Mouse (Mus musculus) brain, embryonic 14.5 days (tissue): Measurements from ENCODE around the gene Anks1b.

ENCODE experiments used
- CTCF ChIP-seq: fragments of 200-500 bp; IDR thresholded peaks from 2 replicates; pipeline ENCODE4 v1.5.1; 2012; ENCODE audit warnings: inconsistent platforms, mild to moderate bottlenecking, moderate library complexity, borderline replicate concordance; ENCODE audit not compliant: insufficient read depth, insufficient read length; ENCODE audit errors: extremely low read depth
- POLR2A ChIP-seq: fragments of 200-500 bp; IDR thresholded peaks from 2 replicates; pipeline ENCODE4 v1.6.1; 2012; ENCODE audit warnings: mild to moderate bottlenecking, inconsistent platforms, borderline replicate concordance; ENCODE audit not compliant: poor library complexity, insufficient read depth, insufficient read length, severe bottlenecking; ENCODE audit errors: extremely low read depth

- no peak for TF ChIP-seq CTCF
- TF ChIP-seq POLR2A, result no peak
Observed at GRCm38 (mm10) chr10:90657416-90658120, 784.3 kb downstream of the Anks1b start.
